Comparison of ENCODE assay signal across 8 mouse cellular contexts in the genomic region with DNA sequence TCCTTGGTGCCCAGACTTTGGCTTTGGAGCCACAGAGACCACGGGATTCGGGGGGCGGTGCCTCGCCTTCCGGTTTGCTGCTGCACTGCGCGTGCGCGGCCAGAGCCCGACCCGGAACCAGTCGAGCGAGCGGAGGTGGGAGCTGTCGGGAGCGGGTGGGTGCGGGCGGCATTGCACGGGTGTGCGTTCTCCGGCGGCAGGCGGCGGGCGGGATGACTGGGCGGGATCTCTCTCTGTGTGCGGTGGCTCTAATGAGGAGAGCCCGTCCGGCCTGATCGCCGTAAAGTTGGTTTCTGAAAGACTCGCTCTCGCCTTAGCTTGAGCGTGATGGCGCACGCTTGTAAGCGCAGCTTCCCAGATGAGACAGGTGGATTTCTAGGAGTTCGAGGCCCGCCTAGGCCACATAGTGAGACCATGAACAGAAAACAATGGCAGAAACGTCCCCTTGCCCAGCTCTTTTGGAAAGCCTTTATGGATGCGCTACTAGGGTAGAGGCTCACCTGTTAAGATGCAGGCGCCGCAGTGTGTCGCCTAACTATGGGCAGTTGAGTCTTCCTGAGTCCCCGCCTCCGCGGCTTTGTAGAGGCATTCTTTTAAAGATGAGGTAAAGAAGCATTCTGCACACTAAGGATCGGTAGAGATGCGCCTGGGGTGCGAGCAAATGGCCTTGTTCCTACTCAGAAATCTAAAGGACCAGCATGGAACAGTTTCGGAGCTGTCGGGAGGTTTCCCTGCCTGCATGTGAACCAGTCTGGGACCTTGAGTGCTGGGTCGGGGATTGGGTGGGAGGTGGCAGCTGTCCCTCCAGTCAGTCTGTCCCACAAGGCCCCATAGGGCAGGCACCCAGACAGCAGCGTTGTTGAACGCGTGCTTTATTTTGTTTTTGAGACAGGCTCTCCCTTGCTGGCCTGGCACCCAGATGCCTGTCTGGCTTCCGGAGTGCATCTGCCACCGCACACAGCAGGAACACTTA. TPM values are rescaled to one million over a fixed set of nuclear protein-coding genes. Genes with fewer than 3 reads are reported as not detected.
A peak's percentile ranks its signal among the peaks of the same experiment; 100 is the strongest.
DNase-seq lines count a peak whose midpoint lies in the region; ATAC-seq lines count a peak whose summit lies in the region.

Gene Mtg2, plus strand, starts transcription at position 108 of the 973 bp plus-strand sequence.

- no peaks in the 10 kb centered on the region for H3K9me3 ChIP-seq in megakaryocyte, embryonic 14.5 days

- peak; percentile 97 for ATAC-seq in common myeloid progenitor, adult 5-6 weeks (replicated peaks; ENCODE audit: low read depth, poor library complexity, severe bottlenecking)

- no peaks in the 10 kb centered on the region for H3K27me3 ChIP-seq in megakaryocyte, embryonic 14.5 days (replicated peaks)

- peaks cover 36% of the 10 kb centered on the region for H3K4me1 ChIP-seq in megakaryocyte, embryonic 14.5 days

- DNase-seq in ZHBTc4 (ENCODE audit: low read depth, low spot score), result peak; percentile 96
- peak; percentile 90 to 94 for DNase-seq in gastrocnemius, adult 8-10 months (ENCODE audit: low spot score in 2 of 2)
- DNase-seq in hindlimb bud, embryonic 11.5 days (ENCODE audit: extremely low spot score, low read depth, low spot score), result peak; percentile 54
- peak; percentile 93 to 94 for DNase-seq in left cerebral cortex, adult 8-10 months (ENCODE audit: low spot score in 2 of 2)
- peak; percentile 96 to 98 for DNase-seq in right cerebral cortex, postnatal 10 days (ENCODE audit: low spot score in 2 of 2)
- DNase-seq in urinary bladder, postnatal 25 days (ENCODE audit: low spot score), result peak; percentile 95

- peak within 1 kb of the TSS; percentile 96 for H3K4me3 ChIP-seq in megakaryocyte, embryonic 14.5 days (replicated peaks)

- H3K36me3 ChIP-seq in megakaryocyte, embryonic 14.5 days (replicated peaks; ENCODE audit: low read length), result peaks cover 52% of the 10 kb centered on the region

RNA-seq across cellular contexts. Expression of gene Mtg2, which starts in this region (rescaled TPM):
- 9.7 and 12.5 TPM in 2 replicates for total RNA-seq in common myeloid progenitor, adult 5-6 weeks (2017)
- total RNA-seq in gastrocnemius, adult 8-10 months (2022), result 10 to 100 TPM; 14.1 to 17.9 (median 16.3) TPM
- 10 to 100 TPM; 14.8 to 18.1 (median 16.8) TPM for total RNA-seq in left cerebral cortex, adult 8-10 months (2022)
- polyA plus RNA-seq in megakaryocyte, embryonic 14.5 days (2012; ENCODE audit: insufficient read depth, low replicate concordance), result 2.3 and 13.9 TPM in 2 replicates

Comparison
In these comparisons a context has a peak if more than half of its experiments do, and no peak if none do; other contexts are left out.
1. Peak in every context shown above with its lines: DNase-seq, ATAC-seq and H3K4me3 ChIP-seq.